8 mouse cellular contexts compared by ENCODE assay signal in the genomic region with DNA sequence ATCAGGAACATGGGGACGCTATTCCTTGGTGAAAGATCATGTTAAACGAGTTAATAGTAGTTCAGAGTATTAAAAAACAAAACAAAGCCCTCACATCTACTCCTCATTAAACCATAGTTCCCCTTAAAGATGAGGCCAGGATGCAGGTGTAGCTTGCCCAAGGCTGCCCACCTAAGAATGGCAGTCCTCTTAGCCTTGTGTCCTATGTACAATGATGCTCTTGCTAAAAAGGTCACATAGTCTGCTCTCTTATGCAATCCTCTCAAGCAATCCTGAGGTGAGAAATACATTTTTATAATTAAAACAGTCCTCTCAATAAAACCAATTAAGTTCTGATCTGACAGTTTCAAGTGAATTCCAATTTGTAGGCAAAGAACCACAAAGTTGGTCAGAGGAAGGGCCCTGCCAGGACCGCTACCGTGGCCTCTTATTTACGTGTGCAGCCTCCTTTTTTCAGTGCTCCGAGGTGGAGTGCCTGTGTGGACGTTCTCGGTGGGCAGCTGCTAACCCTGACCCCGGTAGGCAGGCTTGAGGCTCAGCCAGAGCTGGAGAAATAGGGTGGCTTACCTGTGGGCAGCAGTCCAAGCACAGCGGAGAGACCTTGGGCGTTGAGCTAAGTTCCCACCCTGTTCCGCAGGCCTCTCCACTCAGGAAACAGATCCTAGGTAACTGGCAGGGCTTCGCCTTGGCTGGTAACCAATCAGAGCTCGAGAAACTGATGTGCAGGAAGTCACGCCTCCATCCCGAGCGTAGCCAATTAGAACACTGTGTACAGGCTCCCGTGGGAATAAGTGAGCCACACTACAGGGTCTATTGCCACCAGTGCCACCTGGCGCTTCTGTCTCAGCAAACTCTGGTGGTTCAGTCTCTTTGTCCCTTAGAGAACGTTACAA. TPM values are rescaled to one million over a fixed set of nuclear protein-coding genes. Genes with fewer than 3 reads are reported as not detected.
A peak's percentile ranks its signal among the peaks of the same experiment; 100 is the strongest.
DNase-seq lines count a peak whose midpoint lies in the region; ATAC-seq lines count a peak whose summit lies in the region.

A gene (minus strand): TSS at position 633 of the 893 bp plus-strand sequence.

- no peaks in the 10 kb centered on the region for H3K27me3 ChIP-seq in lung, embryonic 16.5 days (ENCODE audit: control insufficient read depth, insufficient read depth, low read depth, low read length)

- peaks cover 8% of the 10 kb centered on the region for H3K36me3 ChIP-seq in lung, embryonic 16.5 days (ENCODE audit: control insufficient read depth, insufficient read depth, low read length)

- DNase-seq in MEL-GATA-1-ER (ENCODE audit: extremely low read depth, low read depth) = peak; percentile 97
- DNase-seq in cerebellum, adult 8-10 months = peak; percentile 95
- DNase-seq in forelimb bud, embryonic 11.5 days (ENCODE audit: low read depth, low spot score) = peak; percentile 98
- DNase-seq in layer of hippocampus, adult 9-10 months (ENCODE audit: low spot score) = peak; percentile 92
- peak; percentile 56 for DNase-seq in ovary, postnatal 10 days (ENCODE audit: low spot score)
- peak; percentile 88 to 92 for DNase-seq in thymus, postnatal 10 days (ENCODE audit: low spot score in 2 of 2)

- H3K9me3 ChIP-seq in lung, embryonic 16.5 days (ENCODE audit: control insufficient read depth, low read length) = no peaks in the 10 kb centered on the region

- peak; percentile 99 to 100 for ATAC-seq in hematopoietic stem cell, adult 5-6 weeks (replicated peaks in 1 of 2; ENCODE audit: insufficient read depth in 1 of 2, low FRiP score in 2 of 2, low TSS enrichment in 1 of 2, low read depth in 1 of 2, poor library complexity in 2 of 2, severe bottlenecking in 2 of 2)
- peak; percentile 100 for ATAC-seq in lung, embryonic 16.5 days (ENCODE audit: low read depth)

- peak within 1 kb of the TSS; percentile 53 for H3K4me2 ChIP-seq in lung, embryonic 16.5 days (ENCODE audit: low read depth, low read length)

- 7% methylated on average over 20 of the region's 20 CpGs for WGBS in lung, embryonic 16.5 days

- H3K4me1 ChIP-seq in lung, embryonic 16.5 days (replicated peaks; ENCODE audit: control insufficient read depth, insufficient read depth, low read length) = peaks cover 12% of the 10 kb centered on the region

- peak within 1 kb of the TSS; percentile 24; the same call in 1 of the 2 replicates for H3K27ac ChIP-seq in lung, embryonic 16.5 days (ENCODE audit: low read length)

- H3K4me3 ChIP-seq in lung, embryonic 16.5 days (ENCODE audit: low read length) = peak within 1 kb of the TSS; percentile 67

- H3K9ac ChIP-seq in lung, embryonic 16.5 days (ENCODE audit: low read length) = peak within 1 kb of the TSS; percentile 75

RNA-seq across cellular contexts. Expression of the gene that starts here (rescaled TPM):
- total RNA-seq in hematopoietic stem cell, adult 5-6 weeks (2017) = 18.2 and 34.0 TPM in 2 replicates
- polyA plus RNA-seq in lung, embryonic 16.5 days (2015; fragmentation: Nextera tagmentation; extraction: Ambion mirVana) = 9.0 and 12.1 TPM in 2 replicates

Comparison
In these comparisons a context has a peak if more than half of its experiments do, and no peak if none do; other contexts are left out.
1. Peak in every context shown above with its lines: DNase-seq, ATAC-seq, H3K4me3 ChIP-seq and H3K27ac ChIP-seq.